Mouse (Mus musculus) hindbrain, embryonic 13.5 days (tissue): ENCODE data around the gene Rnf41. TPM values are rescaled to one million over a fixed set of nuclear protein-coding genes. Genes with fewer than 3 reads are reported as not detected.
A peak's percentile ranks its signal among the peaks of the same experiment; 100 is the strongest.

ENCODE experiments used
- ATAC-seq: fragments of 200-750 bp; cut with Nextera tagmentation; 2 replicates; pipeline ENCODE4 v1.8.0; 2017; ENCODE audit warnings: moderate TSS enrichment; ENCODE audit not compliant: low FRiP score
- H3K27ac ChIP-seq: fragments of 300-500 bp; sonication (generic); 2 replicates; pipeline ENCODE4 v1.5.1; 2015; ENCODE audit warnings: inconsistent platforms, mild to moderate bottlenecking, moderate library complexity
- H3K27me3 ChIP-seq: fragments of 300-500 bp; sonication (generic); 2 replicates; pipeline ENCODE4 v1.6.1; 2015; ENCODE audit warnings: mild to moderate bottlenecking, inconsistent platforms
- H3K36me3 ChIP-seq: fragments of 300-500 bp; sonication (generic); 2 replicates; pipeline ENCODE4 v1.6.1; 2015; ENCODE audit warnings: mild to moderate bottlenecking, inconsistent platforms
- H3K4me1 ChIP-seq: fragments of 300-500 bp; sonication (generic); replicated peaks from 2 replicates; pipeline ENCODE4 v1.6.1; 2015; ENCODE audit warnings: inconsistent platforms
- H3K4me2 ChIP-seq: fragments of 300-500 bp; sonication (generic); 2 replicates; pipeline ENCODE4 v1.6.1; 2015; ENCODE audit warnings: inconsistent platforms, mild to moderate bottlenecking, moderate library complexity
- H3K4me3 ChIP-seq: fragments of 300-500 bp; sonication (generic); 2 replicates; pipeline ENCODE4 v1.5.1; 2015; ENCODE audit warnings: mild to moderate bottlenecking, inconsistent platforms
- H3K9ac ChIP-seq: fragments of 300-500 bp; sonication (generic); 2 replicates; pipeline ENCODE4 v1.6.1; 2015; ENCODE audit warnings: mild to moderate bottlenecking, inconsistent platforms
- H3K9me3 ChIP-seq: fragments of 300-500 bp; sonication (generic); 2 replicates; pipeline ENCODE4 v1.6.1; 2016; ENCODE audit warnings: inconsistent platforms
- WGBS: fragments of 180-500 bp; shearing (Covaris S2); methylation state at CpG from one replicate; pipeline ENCODE4 v1.1.7; 2015; 5-methylcytosine and 5-hydroxymethylcytosine counted together
- polyA plus RNA-seq: library from polyadenylated mRNA; unstranded; fragments of >200 nt; fragmentation: Nextera tagmentation; extraction: Ambion mirVana; gene quantifications from 2 replicates; pipeline ENCODE4 v1.2.1, GENCODE M21; 2015

Rnf41 gene
- polyA plus RNA-seq, 1 experiment from 2014 or later, result 81.9 TPM

DNA sequence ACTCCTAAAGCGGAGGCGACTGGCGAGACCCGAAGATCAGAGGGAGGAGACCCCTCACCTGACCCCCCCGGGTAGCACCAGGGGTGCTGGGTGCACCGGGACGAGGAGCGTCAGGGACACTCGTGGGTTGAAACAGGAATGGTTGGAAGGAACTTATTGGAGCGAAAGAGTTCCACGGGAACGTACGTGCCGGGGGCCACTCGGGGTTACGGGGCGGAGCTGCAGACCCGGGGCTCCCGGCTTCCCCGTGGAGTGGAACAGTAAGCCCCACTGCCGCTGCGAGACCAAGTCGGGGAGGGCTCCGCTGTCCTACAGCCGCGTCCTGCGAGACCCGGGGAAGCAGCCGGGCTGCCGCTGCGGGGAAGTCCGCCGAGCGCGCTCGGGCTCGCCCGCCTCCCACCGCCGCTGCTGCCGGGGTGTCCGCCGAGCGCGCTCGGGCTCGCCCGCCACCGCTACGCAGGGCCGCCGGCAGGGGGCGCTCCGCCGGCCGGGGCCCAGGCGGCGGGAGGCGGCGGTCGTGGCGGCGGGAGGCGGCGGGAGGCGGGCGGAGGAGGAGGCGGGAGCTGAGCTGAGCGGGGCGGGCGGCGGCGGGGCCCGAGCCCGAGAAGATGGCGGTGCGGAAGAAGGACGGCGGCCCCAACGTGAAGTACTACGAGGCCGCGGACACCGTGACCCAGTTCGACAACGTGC lies 47.4 kb downstream of the Rnf41 start, which contains the start of gene Smarcc2:
Gene Smarcc2, plus strand, starts transcription at position 530 of the 690 bp plus-strand sequence.
- Histone ChIP-seq H3K4me2 (peak within 1 kb of the TSS; percentile 89), H3K4me3 (peak within 1 kb of the TSS; percentile 91), H3K9ac (peak within 1 kb of the TSS; percentile 99), H3K27me3 (peaks cover 3% of the 10 kb centered on the region; the same call in 1 of the 2 replicates), H3K9me3 (no peaks in the 10 kb centered on the region), H3K36me3 (peaks cover 23% of the 10 kb centered on the region), H3K27ac (peak within 1 kb of the TSS; percentile 98), H3K4me1 (peaks cover 14% of the 10 kb centered on the region)
- WGBS, result under 1% methylated on average over 69 of the region's 86 CpGs
- ATAC-seq, result peak; percentile 80

- H3K9me3 ChIP-seq, result no peaks in the 10 kb centered on the region
- H3K4me3 ChIP-seq, result peak overlapping the region; percentile 91
- H3K36me3 ChIP-seq, result peaks cover 31% of the 10 kb centered on the region
- ATAC-seq, result peak; percentile 63
- peaks cover 14% of the 10 kb centered on the region for H3K4me1 ChIP-seq
- peaks cover 3% of the 10 kb centered on the region; the same call in 1 of the 2 replicates for H3K27me3 ChIP-seq
- H3K4me2 ChIP-seq, result peak overlapping the region; percentile 89
- peak overlapping the region; percentile 98 for H3K27ac ChIP-seq
- H3K9ac ChIP-seq, result peak overlapping the region; percentile 99
- WGBS, result 2% methylated on average over 25 of the region's 67 CpGs
Measured at GRCm38 (mm10) chr10:128459409-128460269, 48.2 kb downstream of the Rnf41 start.

DNA sequence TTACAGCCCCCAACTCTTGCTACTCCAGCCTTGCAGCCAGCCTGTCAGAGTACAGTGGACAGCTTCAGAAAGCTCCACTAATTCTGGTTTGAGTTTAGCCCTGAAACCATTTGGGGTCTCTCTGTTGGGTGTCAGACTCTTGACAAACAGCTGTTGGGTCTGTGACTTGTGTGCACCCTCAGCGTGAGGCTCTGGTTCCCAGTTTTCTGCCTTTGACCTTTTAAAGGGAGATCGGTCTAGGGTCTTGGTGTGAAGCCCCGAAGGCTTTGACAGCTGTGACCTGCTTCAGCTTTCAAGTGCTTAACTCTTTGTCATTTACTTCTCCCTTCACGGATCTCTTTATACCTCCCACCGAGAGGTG lies 48.8 kb downstream of the Rnf41 start:
- WGBS, result under 1% methylated on average over 5 of the region's 5 CpGs
- H3K4me2 ChIP-seq, result peak overlapping the region; percentile 89
- no peak for ATAC-seq

GRCm38 (mm10) chr10:128474366-128474765 lies 62.9 kb downstream of the Rnf41 start:
- WGBS, result 88% methylated on average over 12 of the region's 12 CpGs
- ATAC-seq, result no peak

More for the DNA sequence above, 48.8 kb downstream of the Rnf41 start:
- Histone ChIP-seq H3K4me1 (peaks cover 14% of the 10 kb centered on the region), H3K9me3 (no peaks in the 10 kb centered on the region), H3K27ac (peak overlapping the region; percentile 98), H3K9ac (peak overlapping the region; percentile 99), H3K36me3 (peaks cover 36% of the 10 kb centered on the region), H3K27me3 (peaks cover 3% of the 10 kb centered on the region; the same call in 1 of the 2 replicates), H3K4me3 (peak overlapping the region; percentile 91)

GRCm38 (mm10) chr10:128486370-128486769 lies 74.9 kb downstream of the Rnf41 start:
- peaks cover 13% of the 10 kb centered on the region for H3K4me1 ChIP-seq
- H3K9ac ChIP-seq, result no peak overlapping the region
- no peak overlapping the region for H3K4me2 ChIP-seq
- no peak overlapping the region for H3K27ac ChIP-seq
- ATAC-seq, result no peak
- H3K4me3 ChIP-seq, result no peak overlapping the region
- 90% methylated on average over 7 of the region's 7 CpGs for WGBS
- H3K36me3 ChIP-seq, result peaks cover 96% of the 10 kb centered on the region
- H3K27me3 ChIP-seq, result no peaks in the 10 kb centered on the region
- H3K9me3 ChIP-seq, result no peaks in the 10 kb centered on the region

More at GRCm38 (mm10) chr10:128474366-128474765, 62.9 kb downstream of the Rnf41 start:
- H3K4me3 ChIP-seq, result no peak overlapping the region
- H3K9me3 ChIP-seq, result no peaks in the 10 kb centered on the region
- no peaks in the 10 kb centered on the region for H3K4me1 ChIP-seq
- no peak overlapping the region for H3K4me2 ChIP-seq
- no peak overlapping the region for H3K9ac ChIP-seq
- no peaks in the 10 kb centered on the region for H3K27me3 ChIP-seq
- H3K36me3 ChIP-seq, result peaks cover 96% of the 10 kb centered on the region
- H3K27ac ChIP-seq, result no peak overlapping the region

- 89% methylated on average over 22 of the region's 22 CpGs for WGBS
Measured at GRCm38 (mm10) chr10:128487861-128488712, 76.6 kb downstream of the Rnf41 start.

DNA sequence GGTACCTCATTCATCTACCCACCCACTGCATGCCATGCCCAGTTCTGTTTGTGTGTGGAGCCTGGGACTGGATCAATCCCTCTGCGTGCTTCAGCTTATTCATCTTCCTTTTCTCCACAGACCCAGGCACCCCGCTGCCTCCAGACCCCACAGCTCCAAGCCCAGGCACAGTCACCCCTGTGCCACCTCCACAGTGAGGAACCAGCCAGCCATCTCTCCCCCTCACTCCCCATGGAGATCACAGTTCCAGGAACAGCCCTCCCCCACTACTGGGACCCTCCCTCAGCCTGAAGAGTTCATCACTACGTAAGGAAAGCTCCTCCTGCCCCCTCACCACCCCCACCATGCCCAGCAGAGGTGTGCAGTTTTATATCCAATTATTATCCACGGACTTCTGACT lies 77.3 kb downstream of the Rnf41 start:
- no peaks in the 10 kb centered on the region for H3K9me3 ChIP-seq
- no peak overlapping the region for H3K27ac ChIP-seq
- no peak overlapping the region for H3K4me2 ChIP-seq
- WGBS, result 85% methylated on average over 4 of the region's 4 CpGs
- no peaks in the 10 kb centered on the region for H3K27me3 ChIP-seq
- peaks cover 79% of the 10 kb centered on the region for H3K36me3 ChIP-seq
- no peak overlapping the region for H3K4me3 ChIP-seq
- no peak for ATAC-seq
- H3K4me1 ChIP-seq, result peaks cover 28% of the 10 kb centered on the region
- H3K9ac ChIP-seq, result no peak overlapping the region

More at GRCm38 (mm10) chr10:128487861-128488712, 76.6 kb downstream of the Rnf41 start:
- H3K36me3 ChIP-seq, result peaks cover 85% of the 10 kb centered on the region
- no peak overlapping the region for H3K4me2 ChIP-seq
- peak overlapping the region; percentile 18 for H3K27ac ChIP-seq
- ATAC-seq, result no peak
- H3K4me1 ChIP-seq, result peaks cover 28% of the 10 kb centered on the region
- H3K27me3 ChIP-seq, result no peaks in the 10 kb centered on the region
- no peaks in the 10 kb centered on the region for H3K9me3 ChIP-seq
- H3K9ac ChIP-seq, result no peak overlapping the region
- no peak overlapping the region for H3K4me3 ChIP-seq

DNA sequence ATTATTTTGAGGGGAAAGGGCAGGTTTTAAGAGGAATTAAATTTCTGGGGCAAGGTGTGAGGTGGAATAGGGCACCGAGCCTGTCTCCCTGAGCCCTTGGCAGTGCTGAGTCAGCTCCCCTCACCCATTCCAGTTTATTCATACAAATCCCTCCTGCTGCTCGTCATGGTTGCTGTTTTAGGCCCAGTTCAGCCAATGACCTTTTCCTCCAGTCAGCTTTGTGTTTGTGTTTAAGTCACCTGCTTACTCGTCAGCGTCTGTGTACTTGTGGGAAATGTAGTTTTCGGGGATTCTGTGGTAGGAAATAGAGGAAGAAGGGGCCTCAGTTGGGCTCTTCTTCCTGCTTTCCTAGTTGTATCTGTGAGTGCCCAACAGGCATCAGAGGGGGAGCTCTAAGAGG lies 77.9 kb downstream of the Rnf41 start:
- 74% methylated on average over 5 of the region's 5 CpGs for WGBS
- ATAC-seq, result no peak
- Histone ChIP-seq H3K27ac (peak overlapping the region; percentile 86; the same call in 1 of the 2 replicates), H3K4me2 (no peak overlapping the region), H3K4me1 (peaks cover 28% of the 10 kb centered on the region), H3K36me3 (peaks cover 72% of the 10 kb centered on the region), H3K9ac (no peak overlapping the region), H3K27me3 (no peaks in the 10 kb centered on the region), H3K9me3 (no peaks in the 10 kb centered on the region), H3K4me3 (no peak overlapping the region)

DNA sequence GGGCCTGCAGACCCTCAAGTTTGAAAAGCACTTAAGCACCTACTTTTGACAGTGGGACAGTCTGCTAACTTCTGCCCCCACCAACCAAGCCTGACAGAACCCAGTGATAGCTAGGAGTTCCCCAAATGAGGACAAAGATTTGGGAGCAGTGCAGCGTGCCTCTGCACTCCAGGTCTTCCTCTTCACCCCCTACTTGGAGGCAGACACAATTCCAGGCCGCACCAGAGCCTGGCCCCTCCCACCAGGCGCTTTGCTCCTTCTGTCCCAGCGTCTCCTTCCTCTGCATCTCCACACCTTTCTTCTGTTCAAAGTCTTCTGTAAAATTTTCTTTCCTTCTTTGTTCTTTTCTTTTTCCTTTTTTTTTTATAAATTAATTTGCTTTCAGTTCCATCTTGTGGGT lies 78.3 kb downstream of the Rnf41 start:
- Histone ChIP-seq H3K4me1 (peaks cover 32% of the 10 kb centered on the region), H3K4me2 (no peak overlapping the region), H3K27me3 (no peaks in the 10 kb centered on the region), H3K9ac (peak overlapping the region; percentile 40; the same call in 1 of the 2 replicates), H3K36me3 (peaks cover 68% of the 10 kb centered on the region), H3K9me3 (no peaks in the 10 kb centered on the region), H3K27ac (peak overlapping the region; percentile 86), H3K4me3 (no peak overlapping the region)
- 62% methylated on average over 4 of the region's 4 CpGs for WGBS
- no peak for ATAC-seq

GRCm38 (mm10) chr10:128490232-128490631 lies 78.8 kb downstream of the Rnf41 start:
- 76% methylated on average over 5 of the region's 5 CpGs for WGBS
- Histone ChIP-seq H3K36me3 (peaks cover 65% of the 10 kb centered on the region), H3K9me3 (no peaks in the 10 kb centered on the region), H3K9ac (peak overlapping the region; percentile 40), H3K4me3 (no peak overlapping the region), H3K27ac (peak overlapping the region; percentile 86), H3K4me1 (peaks cover 36% of the 10 kb centered on the region), H3K4me2 (no peak overlapping the region), H3K27me3 (no peaks in the 10 kb centered on the region)
- ATAC-seq, result no peak

- H3K4me1 ChIP-seq, result peaks cover 38% of the 10 kb centered on the region
- no peaks in the 10 kb centered on the region for H3K9me3 ChIP-seq
- H3K9ac ChIP-seq, result peak overlapping the region; percentile 91; the same call in 1 of the 2 replicates
- peak overlapping the region; percentile 86; the same call in 1 of the 2 replicates for H3K27ac ChIP-seq
- no peak for ATAC-seq
- no peaks in the 10 kb centered on the region for H3K27me3 ChIP-seq
- H3K4me2 ChIP-seq, result peak overlapping the region; percentile 8; the same call in 1 of the 2 replicates
- H3K4me3 ChIP-seq, result peak overlapping the region; percentile 86
- peaks cover 59% of the 10 kb centered on the region for H3K36me3 ChIP-seq
- WGBS, result 58% methylated on average over 5 of the region's 5 CpGs
Measured at GRCm38 (mm10) chr10:128490912-128491311, 79.5 kb downstream of the Rnf41 start.
